ENCODE assay signal across 11 mouse cellular contexts in genomic region chr13:59910179-59911071, GRCm38 (mm10).
DNase-seq lines count a peak whose midpoint lies in the region; ATAC-seq lines count a peak whose summit lies in the region.
"Had no signal": no experiment of that assay in that cellular context is flagged by ENCODE, and none has a peak within 500 bp of the region (broad histone marks: within the 10 kb centered on the region; RNA-seq: fewer than 3 reads in every experiment).

No protein-coding gene starts in this region.

- H3K27me3 ChIP-seq in embryonic facial prominence, embryonic 11.5 days (ENCODE audit: control insufficient read depth, insufficient read depth, low read length), result no peaks in the 10 kb centered on the region
- no peaks in the 10 kb centered on the region for H3K27me3 ChIP-seq in embryonic facial prominence, embryonic 10.5 days (replicated peaks; ENCODE audit: low read depth, poor library complexity, severe bottlenecking)
- no peaks in the 10 kb centered on the region for H3K27me3 ChIP-seq in forebrain, embryonic 12.5 days
- H3K27me3 ChIP-seq in hindbrain, embryonic 14.5 days (ENCODE audit: control insufficient read depth, insufficient read depth, low read length), result no peaks in the 10 kb centered on the region

- no peaks in the 10 kb centered on the region for H3K4me1 ChIP-seq in embryonic facial prominence, embryonic 11.5 days (ENCODE audit: control insufficient read depth, insufficient read depth, low read length)
- H3K4me1 ChIP-seq in embryonic facial prominence, embryonic 10.5 days, result peaks cover 19% of the 10 kb centered on the region
- H3K4me1 ChIP-seq in forebrain, embryonic 12.5 days, result peaks cover 17% of the 10 kb centered on the region
- H3K4me1 ChIP-seq in hindbrain, embryonic 14.5 days (replicated peaks; ENCODE audit: control insufficient read depth, insufficient read depth, low read length), result peaks cover 6% of the 10 kb centered on the region; the same call in 1 of the 2 replicates

- ATAC-seq in embryonic facial prominence, embryonic 11.5 days (replicated peaks; ENCODE audit: insufficient number of reproducible peaks, low FRiP score, low TSS enrichment, low read depth), result no peak
- ATAC-seq in forebrain, embryonic 12.5 days (ENCODE audit: low FRiP score), result no peak; the same call in 1 of the 2 replicates
- ATAC-seq in hindbrain, embryonic 14.5 days (ENCODE audit: low FRiP score), result 0 out of 2 replicates have a peak, but pooled peaks have one; percentile 27
- no peak for ATAC-seq in megakaryocyte, adult 5-6 weeks (ENCODE audit: poor library complexity, severe bottlenecking)

- no peaks in the 10 kb centered on the region for H3K9me3 ChIP-seq in embryonic facial prominence, embryonic 11.5 days (replicated peaks; ENCODE audit: control insufficient read depth, low read length)
- peaks cover 10% of the 10 kb centered on the region; the same call in 1 of the 2 replicates for H3K9me3 ChIP-seq in embryonic facial prominence, embryonic 10.5 days
- H3K9me3 ChIP-seq in forebrain, embryonic 12.5 days, result peaks cover 3% of the 10 kb centered on the region; the same call in 1 of the 2 replicates
- no peaks in the 10 kb centered on the region for H3K9me3 ChIP-seq in hindbrain, embryonic 14.5 days (ENCODE audit: control insufficient read depth, low read length)

- H3K9ac ChIP-seq in embryonic facial prominence, embryonic 11.5 days (replicated peaks; ENCODE audit: low read length), result no peak overlapping the region
- no peak overlapping the region for H3K9ac ChIP-seq in forebrain, embryonic 12.5 days
- H3K9ac ChIP-seq in hindbrain, embryonic 14.5 days, result no peak overlapping the region

- H3K27ac ChIP-seq in embryonic facial prominence, embryonic 11.5 days (replicated peaks; ENCODE audit: low read depth, low read length), result no peak overlapping the region
- H3K27ac ChIP-seq in embryonic facial prominence, embryonic 10.5 days (replicated peaks), result no peak overlapping the region
- H3K27ac ChIP-seq in forebrain, embryonic 12.5 days, result peak overlapping the region; percentile 79
- no peak overlapping the region for H3K27ac ChIP-seq in hindbrain, embryonic 14.5 days

- DNase-seq in embryonic facial prominence, embryonic 11.5 days (ENCODE audit: low spot score), result peak; percentile 24
- DNase-seq in embryonic facial prominence, embryonic 10.5 days (ENCODE audit: low spot score), result no peak
- peak; percentile 22 for DNase-seq in 3T3-L1 (ENCODE audit: low read depth, low spot score)
- no peak for DNase-seq in hindbrain, embryonic 14.5 days (ENCODE audit: low spot score)
- no peak for DNase-seq in cerebellum, postnatal 4 days (ENCODE audit: low spot score in 2 of 2)
- DNase-seq in frontal cortex, postnatal 14 days (ENCODE audit: low spot score in 2 of 2), result no peak
- DNase-seq: gastrocnemius, postnatal 25 days; kidney, adult 11 months had no signal

- H3K4me3 ChIP-seq in embryonic facial prominence, embryonic 11.5 days (ENCODE audit: low read depth, low read length), result no peak overlapping the region
- no peak overlapping the region for H3K4me3 ChIP-seq in embryonic facial prominence, embryonic 10.5 days
- no peak overlapping the region for H3K4me3 ChIP-seq in forebrain, embryonic 12.5 days (replicated peaks)
- no peak overlapping the region for H3K4me3 ChIP-seq in hindbrain, embryonic 14.5 days (replicated peaks; ENCODE audit: low read length)

- no peaks in the 10 kb centered on the region for H3K36me3 ChIP-seq in embryonic facial prominence, embryonic 11.5 days (replicated peaks; ENCODE audit: control insufficient read depth, insufficient read depth, low read depth, low read length)
- H3K36me3 ChIP-seq in embryonic facial prominence, embryonic 10.5 days (replicated peaks), result no peaks in the 10 kb centered on the region
- H3K36me3 ChIP-seq in forebrain, embryonic 12.5 days (replicated peaks), result no peaks in the 10 kb centered on the region
- no peaks in the 10 kb centered on the region for H3K36me3 ChIP-seq in hindbrain, embryonic 14.5 days (replicated peaks; ENCODE audit: control insufficient read depth, insufficient read depth)

- no peak overlapping the region for H3K4me2 ChIP-seq in embryonic facial prominence, embryonic 11.5 days (ENCODE audit: low read depth, low read length)
- H3K4me2 ChIP-seq in forebrain, embryonic 12.5 days, result 0 out of 2 replicates have a peak overlapping the region, but pooled peaks have one; percentile 8
- H3K4me2 ChIP-seq in hindbrain, embryonic 14.5 days (replicated peaks), result no peak overlapping the region
- H3K4me2 ChIP-seq: liver, embryonic 11.5 days had no signal

- WGBS in embryonic facial prominence, embryonic 11.5 days, result 28% methylated on average over 8 of the region's 8 CpGs
- 31% methylated on average over 8 of the region's 8 CpGs for WGBS in embryonic facial prominence, embryonic 10.5 days
- 6% methylated on average over 8 of the region's 8 CpGs for WGBS in forebrain, embryonic 12.5 days
- 21% methylated on average over 8 of the region's 8 CpGs for WGBS in hindbrain, embryonic 14.5 days

Comparison
In these comparisons a context has a peak if more than half of its experiments do, and no peak if none do; other contexts are left out.
1. DNase-seq: peak in embryonic facial prominence, embryonic 11.5 days (single experiment) and 3T3-L1 (single experiment); none in embryonic facial prominence, embryonic 10.5 days (single experiment), hindbrain, embryonic 14.5 days (single experiment), cerebellum, postnatal 4 days (0 of 2) and frontal cortex, postnatal 14 days (0 of 2).